Mouse (Mus musculus) bone marrow, adult 2 months (tissue): ENCODE results near the gene Clpp. TPM values are rescaled to one million over a fixed set of nuclear protein-coding genes. Genes with fewer than 3 reads are reported as not detected.

Experiments used
- H3K27ac ChIP-seq: fragments of 200-500 bp; 2 replicates; pipeline ENCODE4 v1.5.1; 2012; ENCODE audit warnings: low read depth, mild to moderate bottlenecking, control low read depth, inconsistent platforms, low read length; ENCODE audit not compliant: control insufficient read depth, poor library complexity, insufficient read depth
- H3K4me1 ChIP-seq: fragments of 200-500 bp; 2 replicates; pipeline ENCODE4 v1.6.1; 2011; ENCODE audit warnings: low read length; ENCODE audit not compliant: control insufficient read depth, insufficient read depth
- H3K4me3 ChIP-seq: fragments of 200-500 bp; replicated peaks from 2 replicates; pipeline ENCODE3; 2011; ENCODE audit warnings: mild to moderate bottlenecking, low read depth, low read length, control low read depth; ENCODE audit not compliant: control insufficient read depth
- CTCF ChIP-seq: fragments of 200-500 bp; IDR thresholded peaks from 2 replicates; pipeline ENCODE4 v1.5.1; 2011; ENCODE audit warnings: low read length, control low read depth; ENCODE audit not compliant: control insufficient read depth, insufficient read depth
- POLR2A ChIP-seq: fragments of 200-500 bp; IDR thresholded peaks from 2 replicates; pipeline ENCODE4 v1.6.1; 2011; ENCODE audit warnings: low read depth, mild to moderate bottlenecking, control low read depth, low read length, borderline replicate concordance; ENCODE audit not compliant: control insufficient read depth
- WGBS: fragments of 180-500 bp; shearing (Covaris S2); methylation state at CpG from one replicate; pipeline ENCODE4 v1.1.7; 2018; 5-methylcytosine and 5-hydroxymethylcytosine counted together
- polyA plus RNA-seq: library from polyadenylated mRNA; stranded (reverse); fragments of >200 nt; gene quantifications from 2 replicates; pipeline ENCODE4 v1.2.4, GENCODE M21; 2011; ENCODE audit warnings: low replicate concordance; ENCODE audit not compliant: missing spikeins, insufficient read depth, insufficient read length

The Clpp gene
- polyA plus RNA-seq, 1 experiment: 43.4 TPM

GRCm38 (mm10) chr17:56963646-56964045, 26.5 kb upstream of the Clpp start:
- TF ChIP-seq POLR2A (no peak), CTCF (no peak)
- WGBS: 83% methylated on average over 6 of the region's 6 CpGs
- Histone ChIP-seq H3K4me3 (no peak overlapping the region), H3K4me1 (no peaks in the 10 kb centered on the region; the same call in 1 of the 2 replicates), H3K27ac (no peak overlapping the region)

GRCm38 (mm10) chr17:56969321-56969720, 20.8 kb upstream of the Clpp start:
- no peak overlapping the region for H3K27ac ChIP-seq
- no peak for TF ChIP-seq CTCF
- TF ChIP-seq POLR2A: no peak
- no peak overlapping the region for H3K4me3 ChIP-seq
- 61% methylated on average over 3 of the region's 3 CpGs for WGBS
- no peaks in the 10 kb centered on the region for H3K4me1 ChIP-seq

GRCm38 (mm10) chr17:56970081-56970480, 20.0 kb upstream of the Clpp start:
- WGBS: 63% methylated on average over 5 of the region's 5 CpGs
- no peak overlapping the region for H3K4me3 ChIP-seq
- H3K4me1 ChIP-seq: no peaks in the 10 kb centered on the region
- H3K27ac ChIP-seq: no peak overlapping the region
- no peak for TF ChIP-seq CTCF
- no peak for TF ChIP-seq POLR2A

- TF ChIP-seq CTCF (no peak), POLR2A (no peak)
- Histone ChIP-seq H3K4me1 (no peaks in the 10 kb centered on the region), H3K4me3 (no peak overlapping the region), H3K27ac (no peak overlapping the region)
- 77% methylated on average over 13 of the region's 14 CpGs for WGBS
Measured at GRCm38 (mm10) chr17:56973956-56974707, 16.0 kb upstream of the Clpp start.

GRCm38 (mm10) chr17:56974708-56975240, 15.3 kb upstream of the Clpp start:
- no peak for TF ChIP-seq POLR2A
- no peak for TF ChIP-seq CTCF
- H3K4me3 ChIP-seq: no peak overlapping the region
- 75% methylated on average over 5 of the region's 5 CpGs for WGBS
- H3K4me1 ChIP-seq: no peaks in the 10 kb centered on the region
- no peak overlapping the region for H3K27ac ChIP-seq

GRCm38 (mm10) chr17:56975391-56975790, 14.7 kb upstream of the Clpp start:
- no peak overlapping the region for H3K4me3 ChIP-seq
- 76% methylated on average over 3 of the region's 3 CpGs for WGBS
- TF ChIP-seq POLR2A: no peak
- no peak for TF ChIP-seq CTCF
- H3K27ac ChIP-seq: no peak overlapping the region
- no peaks in the 10 kb centered on the region for H3K4me1 ChIP-seq

- 75% methylated on average over 8 of the region's 8 CpGs for WGBS
- TF ChIP-seq POLR2A (no peak), CTCF (no peak)
- no peak overlapping the region for H3K27ac ChIP-seq
- no peaks in the 10 kb centered on the region for H3K4me1 ChIP-seq
- no peak overlapping the region for H3K4me3 ChIP-seq
Measured at GRCm38 (mm10) chr17:56976531-56977390, 13.3 kb upstream of the Clpp start.

- no peak overlapping the region for H3K27ac ChIP-seq
- TF ChIP-seq CTCF (no peak), POLR2A (no peak)
- H3K4me1 ChIP-seq: no peaks in the 10 kb centered on the region
- H3K4me3 ChIP-seq: no peak overlapping the region
- 27% methylated on average over 6 of the region's 8 CpGs for WGBS
Measured at GRCm38 (mm10) chr17:56979524-56979923, 10.6 kb upstream of the Clpp start.

GRCm38 (mm10) chr17:56981049-56981448, 9.1 kb upstream of the Clpp start:
- no peaks in the 10 kb centered on the region for H3K4me1 ChIP-seq
- no peak overlapping the region for H3K4me3 ChIP-seq
- 77% methylated on average over 7 of the region's 7 CpGs for WGBS
- H3K27ac ChIP-seq: no peak overlapping the region
- TF ChIP-seq POLR2A (no peak), CTCF (no peak)
